9 mouse cellular contexts compared by ENCODE assay signal in genomic region chr19:53768478-53768877, GRCm38 (mm10).
DNase-seq lines count a peak whose midpoint lies in the region; ATAC-seq and TF ChIP-seq lines count a peak whose summit lies in the region.
"Had no signal": no experiment of that assay in that cellular context is flagged by ENCODE, and none has a peak within 500 bp of the region (broad histone marks: within the 10 kb centered on the region; RNA-seq: fewer than 3 reads in every experiment).

No protein-coding gene starts in this region.

- H3K9ac ChIP-seq in hindbrain, postnatal 0 days (replicated peaks; ENCODE audit: low read length) = no peak overlapping the region
- H3K9ac ChIP-seq: limb, embryonic 12.5 days had no signal

- H3K9me3 ChIP-seq in hindbrain, postnatal 0 days (ENCODE audit: low read length) = no peaks in the 10 kb centered on the region

- H3K36me3 ChIP-seq in spleen, adult 2 months (ENCODE audit: control insufficient read depth, insufficient read depth, low read length) = no peaks in the 10 kb centered on the region
- H3K36me3 ChIP-seq in hindbrain, postnatal 0 days (ENCODE audit: insufficient read depth, low read length) = no peaks in the 10 kb centered on the region
- H3K36me3 ChIP-seq: limb, embryonic 12.5 days had no signal

- no peak overlapping the region for H3K27ac ChIP-seq in spleen, adult 2 months (ENCODE audit: insufficient read depth, low read length)
- H3K27ac ChIP-seq in cortical plate, adult 2 months (ENCODE audit: insufficient read depth, low read length) = no peak overlapping the region
- no peak overlapping the region for H3K27ac ChIP-seq in hindbrain, postnatal 0 days
- H3K27ac ChIP-seq: limb, embryonic 12.5 days had no signal

- DNase-seq in cerebellum, adult 11-12 months = peak; percentile 7
- DNase-seq in spleen, adult 2 months (ENCODE audit: low read depth in 1 of 2, low spot score in 2 of 2) = peak in 1 of 2 experiments; percentile 22
- no peak for DNase-seq in spleen, adult 18-20 months
- peak; percentile 88 for DNase-seq in hindbrain, postnatal 0 days (ENCODE audit: low spot score)
- no peak for DNase-seq in lung, adult 2 months
- no peak for DNase-seq in testis, postnatal 14 days (ENCODE audit: low spot score)

- H3K4me2 ChIP-seq in hindbrain, postnatal 0 days (ENCODE audit: low read depth, low read length) = no peak overlapping the region
- H3K4me2 ChIP-seq: limb, embryonic 12.5 days had no signal

- 18% methylated on average over 3 of the region's 3 CpGs for WGBS in spleen, adult 2 months
- 36% methylated on average over 3 of the region's 3 CpGs for WGBS in hindbrain, postnatal 0 days
- WGBS in lung, adult 2 months = 16% methylated on average over 3 of the region's 3 CpGs

- TF ChIP-seq CTCF in spleen, adult 2 months (IDR thresholded peaks at IDR 0.05; ENCODE audit: extremely low read depth, insufficient read depth, insufficient read length, insufficient replicate concordance) = peak; percentile 30; the same call in 1 of the 2 replicates
- peak; percentile 74 for TF ChIP-seq CTCF in cortical plate, adult 2 months (IDR thresholded peaks at IDR 0.05; ENCODE audit: extremely low read depth, insufficient read depth, low read length)
- peak; percentile 86 for TF ChIP-seq CTCF in hindbrain, postnatal 0 days (IDR thresholded peaks at IDR 0.05; ENCODE audit: low read depth)
- TF ChIP-seq CTCF in lung, adult 2 months (IDR thresholded peaks at IDR 0.05; ENCODE audit: insufficient read depth, low read length) = peak; percentile 35; the same call in 1 of the 2 replicates

- H3K27me3 ChIP-seq in spleen, adult 2 months (ENCODE audit: control insufficient read depth, insufficient read depth, low read length) = no peaks in the 10 kb centered on the region
- no peaks in the 10 kb centered on the region for H3K27me3 ChIP-seq in hindbrain, postnatal 0 days (ENCODE audit: insufficient read depth, low read length)
- H3K27me3 ChIP-seq: limb, embryonic 12.5 days had no signal

- H3K4me3 ChIP-seq in spleen, adult 2 months (ENCODE audit: extremely low read depth, insufficient read depth, insufficient read length) = no peak overlapping the region
- no peak overlapping the region for H3K4me3 ChIP-seq in cortical plate, adult 2 months (ENCODE audit: insufficient read depth, low read length)
- no peak overlapping the region for H3K4me3 ChIP-seq in hindbrain, postnatal 0 days (ENCODE audit: low read length)
- no peak overlapping the region for H3K4me3 ChIP-seq in lung, adult 2 months (replicated peaks; ENCODE audit: extremely low read depth, low read depth, low read length)
- H3K4me3 ChIP-seq: limb, embryonic 12.5 days had no signal

- no peaks in the 10 kb centered on the region for H3K4me1 ChIP-seq in spleen, adult 2 months (ENCODE audit: control insufficient read depth, insufficient read depth, insufficient read length)
- H3K4me1 ChIP-seq in cortical plate, adult 2 months (ENCODE audit: control insufficient read depth, insufficient read depth, low read length) = peaks cover 2% of the 10 kb centered on the region
- 0 out of 2 replicates have a peak, but pooled peaks cover 5% of the 10 kb centered on the region for H3K4me1 ChIP-seq in hindbrain, postnatal 0 days (ENCODE audit: insufficient read depth, low read length)
- no peaks in the 10 kb centered on the region for H3K4me1 ChIP-seq in lung, adult 2 months (ENCODE audit: control insufficient read depth, insufficient read depth, low read length)

- no peak for ATAC-seq in cerebellum, adult (ENCODE audit: insufficient number of reproducible peaks, low FRiP score, low TSS enrichment)
- ATAC-seq in hindbrain, postnatal 0 days = peak; percentile 56

- no peak for TF ChIP-seq POLR2A in spleen, adult 2 months (IDR thresholded peaks at IDR 0.05; ENCODE audit: low read depth, low read length)
- TF ChIP-seq POLR2A in cortical plate, adult 2 months (IDR thresholded peaks at IDR 0.05; ENCODE audit: extremely low read depth, insufficient read depth, low read length) = no peak
- TF ChIP-seq POLR2A in lung, adult 2 months (IDR thresholded peaks at IDR 0.05; ENCODE audit: borderline replicate concordance, extremely low read depth, low read depth, low read length) = no peak

Comparison
In these comparisons a context has a peak if more than half of its experiments do, and no peak if none do; other contexts are left out.
1. DNase-seq: peak in cerebellum, adult 11-12 months (single experiment) and hindbrain, postnatal 0 days (single experiment); none in spleen, adult 18-20 months (0 of 2), lung, adult 2 months (single experiment) and testis, postnatal 14 days (single experiment).
2. CTCF ChIP-seq: peak in every context shown above with its lines; median percentile 86 in hindbrain, postnatal 0 days; 74 in cortical plate, adult 2 months; 35 in lung, adult 2 months; 30 in spleen, adult 2 months.